Mouse (Mus musculus) CH12.LX (cell line): ENCODE measurements around the gene Trhr2. TPM values are rescaled to one million over a fixed set of nuclear protein-coding genes. Genes with fewer than 3 reads are reported as not detected.
A peak's percentile ranks its signal among the peaks of the same experiment; 100 is the strongest.

ENCODE experiments used
- DNase-seq: peaks from one replicate; pipeline ENCODE4 v3.0.0-alpha.2; 2013; ENCODE audit errors: extremely low read depth
- H3K27ac ChIP-seq: 2 replicates; pipeline ENCODE4 v1.5.1; 2012; ENCODE audit warnings: low read depth, mild to moderate bottlenecking, control low read depth, moderate library complexity; ENCODE audit not compliant: insufficient read depth
- H3K27me3 ChIP-seq: replicated peaks from 2 replicates; pipeline ENCODE3; 2012; ENCODE audit warnings: inconsistent platforms
- H3K36me3 ChIP-seq, 2 experiments: replicated peaks in 1 of 2; 2 replicates each; pipeline versions ENCODE3 to v1.6.1; 2012; ENCODE audit warnings: inconsistent platforms in 1 of 2, low read length in 1 of 2, mild to moderate bottlenecking in 1 of 2, mixed read lengths in 1 of 2, moderate library complexity in 1 of 2; ENCODE audit not compliant: control insufficient read depth in 1 of 2, insufficient read depth in 1 of 2
- H3K4me1 ChIP-seq, 2 experiments: 2 replicates each; pipeline ENCODE4 v1.6.1; 2012; ENCODE audit warnings: inconsistent platforms in 1 of 2, moderate library complexity in 1 of 2; ENCODE audit not compliant: insufficient read depth in 2 of 2, control insufficient read depth in 1 of 2
- H3K4me2 ChIP-seq: 2 replicates; pipeline ENCODE4 v1.6.1; 2012; ENCODE audit warnings: low read depth, mild to moderate bottlenecking, control low read depth; ENCODE audit not compliant: poor library complexity, insufficient read depth, severe bottlenecking
- H3K4me3 ChIP-seq, 3 experiments: fragments of 150-350 bp in 1 of 3; sonication (generic) in 1 of 3; replicated peaks in 1 of 3; 2 replicates each; pipeline versions ENCODE3 to v1.5.1; 2011 to 2012; ENCODE audit warnings: low read depth in 2 of 3, low read length in 2 of 3, mild to moderate bottlenecking in 2 of 3, moderate library complexity in 2 of 3, control low read depth in 1 of 3, improper control_type of control experiment in 1 of 3, inconsistent platforms in 1 of 3, mixed read lengths in 1 of 3; ENCODE audit not compliant: poor library complexity in 1 of 3
- H3K79me2 ChIP-seq: replicated peaks from 2 replicates; pipeline ENCODE4 v1.6.1; 2012; ENCODE audit warnings: mild to moderate bottlenecking, moderate library complexity; ENCODE audit not compliant: control insufficient read depth, poor library complexity, insufficient read depth, severe bottlenecking; ENCODE audit errors: extremely low read depth
- H3K9ac ChIP-seq: 2 replicates; pipeline ENCODE4 v1.6.1; 2012; ENCODE audit warnings: low read depth, mild to moderate bottlenecking, control low read depth, moderate library complexity; ENCODE audit not compliant: insufficient read depth
- H3K9me3 ChIP-seq: replicated peaks from 2 replicates; pipeline ENCODE3; 2012; ENCODE audit warnings: low read length, inconsistent platforms, mixed read lengths
- CTCF ChIP-seq, 2 experiments: IDR thresholded peaks in 1 of 2; conservative IDR thresholded peaks in 1 of 2; 2 replicates each; pipeline ENCODE4 v1.5.1; 2011 to 2012; ENCODE audit warnings: low read depth in 2 of 2, low read length in 2 of 2, improper control_type of control experiment in 1 of 2, inconsistent platforms in 1 of 2, mild to moderate bottlenecking in 1 of 2, moderate library complexity in 1 of 2
- E2F4 ChIP-seq: IDR thresholded peaks from 2 replicates; pipeline ENCODE4 v1.6.1; 2011; ENCODE audit warnings: low read depth, low read length, improper control_type of control experiment; ENCODE audit not compliant: insufficient replicate concordance
- ELF1 ChIP-seq: IDR thresholded peaks from 2 replicates; pipeline ENCODE4 v1.6.1; 2014; ENCODE audit warnings: low read depth, mild to moderate bottlenecking, inconsistent platforms, low read length, improper control_type of control experiment
- EP300 ChIP-seq: IDR thresholded peaks from 2 replicates; pipeline ENCODE4 v1.6.1; 2011; ENCODE audit warnings: low read length, improper control_type of control experiment
- HCFC1 ChIP-seq: IDR thresholded peaks from 2 replicates; pipeline ENCODE4 v1.6.1; 2012; ENCODE audit warnings: low read depth, mild to moderate bottlenecking, inconsistent platforms, low read length, improper control_type of control experiment
- IRF4 ChIP-seq: IDR thresholded peaks from 2 replicates; pipeline ENCODE4 v1.6.1; 2014; ENCODE audit warnings: low read depth, mild to moderate bottlenecking, inconsistent platforms, low read length, improper control_type of control experiment
- JUND ChIP-seq: conservative IDR thresholded peaks from 2 replicates; pipeline ENCODE4 v1.6.1; 2011; ENCODE audit warnings: low read depth, low read length, improper control_type of control experiment
- KAT2A ChIP-seq: IDR thresholded peaks from 2 replicates; pipeline ENCODE4 v1.6.1; 2012; ENCODE audit warnings: low read length, improper control_type of control experiment, inconsistent platforms; ENCODE audit not compliant: insufficient replicate concordance
- MAFK ChIP-seq: IDR thresholded peaks from 2 replicates; pipeline ENCODE4 v1.6.1; 2011; ENCODE audit warnings: low read length, improper control_type of control experiment; ENCODE audit not compliant: insufficient replicate concordance
- MAX ChIP-seq: IDR thresholded peaks from 2 replicates; pipeline ENCODE4 v1.6.1; 2011; ENCODE audit warnings: low read length, improper control_type of control experiment
- MAZ ChIP-seq: IDR thresholded peaks from 2 replicates; pipeline ENCODE4 v1.6.1; 2012; ENCODE audit warnings: low read depth, mild to moderate bottlenecking, inconsistent platforms, low read length, improper control_type of control experiment, moderate library complexity
- MEF2A ChIP-seq: IDR thresholded peaks from 2 replicates; pipeline ENCODE4 v1.6.1; 2014; ENCODE audit warnings: low read depth, mild to moderate bottlenecking, inconsistent platforms, low read length, improper control_type of control experiment, borderline replicate concordance
- MXI1 ChIP-seq: IDR thresholded peaks from 2 replicates; pipeline ENCODE4 v1.6.1; 2011; ENCODE audit warnings: mild to moderate bottlenecking, low read depth, low read length, improper control_type of control experiment
- POLR2A ChIP-seq: IDR thresholded peaks from 2 replicates; pipeline ENCODE4 v1.6.1; 2011; ENCODE audit warnings: low read depth, mild to moderate bottlenecking, improper control_type of control experiment, low read length
- RAD21 ChIP-seq: IDR thresholded peaks from 2 replicates; pipeline ENCODE4 v1.6.1; 2011; ENCODE audit warnings: low read depth, mild to moderate bottlenecking, low read length, improper control_type of control experiment, moderate library complexity
- RCOR1 ChIP-seq: conservative IDR thresholded peaks from 2 replicates; pipeline ENCODE4 v1.6.1; 2012; ENCODE audit warnings: low read depth, mild to moderate bottlenecking, inconsistent platforms, low read length, improper control_type of control experiment
- SMC3 ChIP-seq: IDR thresholded peaks from 2 replicates; pipeline ENCODE4 v1.6.1; 2011; ENCODE audit warnings: low read depth, low read length, improper control_type of control experiment
- UBTF ChIP-seq: IDR thresholded peaks from 2 replicates; pipeline ENCODE4 v1.6.1; 2012; ENCODE audit warnings: low read depth, mild to moderate bottlenecking, inconsistent platforms, low read length, improper control_type of control experiment, moderate library complexity
- USF1 ChIP-seq: IDR thresholded peaks from 2 replicates; pipeline ENCODE4 v1.6.1; 2014; ENCODE audit warnings: low read depth, mild to moderate bottlenecking, inconsistent platforms, low read length, improper control_type of control experiment
- ZC3H11A ChIP-seq: IDR thresholded peaks from 2 replicates; pipeline ENCODE4 v1.6.1; 2012; ENCODE audit warnings: low read depth, mild to moderate bottlenecking, inconsistent platforms, low read length, improper control_type of control experiment
- ZKSCAN1 ChIP-seq: IDR thresholded peaks from 2 replicates; pipeline ENCODE4 v1.6.1; 2012; ENCODE audit warnings: low read depth, inconsistent platforms, low read length, improper control_type of control experiment, borderline replicate concordance
- dilution Hi-C: fragments of 300-500 bp; cut with MboI; formaldehyde crosslinking; loops from 2 replicates; pipeline ENCODE4 v1.14.3; 2020; ENCODE audit warnings: low sequenced_read_pairs; ENCODE audit not compliant: extremely low pct_unique_long_range_greater_than_20kb, extremely low pct_ligation_motif_present
- in situ Hi-C: fragments of 300-500 bp; cut with MboI; formaldehyde crosslinking; loops from 3 replicates; pipeline ENCODE4 v1.14.3; 2019; ENCODE audit warnings: low sequenced_read_pairs, low pct_ligation_motif_present, low pct_unique_long_range_greater_than_20kb, mixed read lengths
- polyA plus RNA-seq: library from polyadenylated mRNA; unstranded; fragments of >175 nt; gene quantifications from 2 replicates; pipeline ENCODE4 v1.2.1, GENCODE M21; 2012; ENCODE audit warnings: low read depth; ENCODE audit not compliant: insufficient read length
- total RNA-seq, 2 experiments: library from RNA; depleted of rRNA; stranded (reverse); fragments of 300-350 nt in 1 of 2; fragments of >200 nt in 1 of 2; gene quantifications; 2 replicates each; pipeline ENCODE4 v1.2.3; 2012 to 2014

Trhr2 gene
- total and polyA plus RNA-seq, 3 experiments: 0.25 to 0.51 TPM; not detected in 1

GRCm38 (mm10) chr8:122332753-122333506 is 27.6 kb downstream of the Trhr2 start (continued):
- TF ChIP-seq MAX (peak; percentile 77), KAT2A (no peak), JUND (no peak)

DNA sequence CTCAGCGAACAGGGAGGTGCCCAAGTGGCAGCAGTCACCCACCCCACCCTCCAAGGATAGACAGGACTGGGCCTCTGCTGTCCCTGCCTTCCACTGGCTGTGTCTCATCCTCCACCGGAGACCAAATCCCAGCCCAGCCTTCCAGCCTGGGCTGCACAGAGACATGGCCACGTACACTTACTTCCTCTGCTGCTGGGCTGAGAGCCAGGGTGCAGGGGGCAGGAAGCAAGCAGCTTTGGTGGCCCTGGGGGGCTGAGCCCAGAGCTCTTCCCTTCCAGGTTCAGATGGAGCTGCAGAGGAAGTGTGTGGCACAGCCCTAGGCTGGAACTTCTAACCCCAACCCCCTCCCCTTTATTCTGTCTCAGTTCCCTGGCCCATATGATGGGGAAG is 29.4 kb downstream of the Trhr2 start:
- Histone ChIP-seq H3K4me2 (no peak overlapping the region), H3K79me2 (no peaks in the 10 kb centered on the region), H3K9ac (no peak overlapping the region), H3K27ac (no peak overlapping the region), H3K36me3 (peaks cover 56 to 95% of the 10 kb centered on the region in 2 experiments), H3K4me3 (no peak overlapping the region), H3K27me3 (no peaks in the 10 kb centered on the region), H3K4me1 (peaks cover 2 to 12% of the 10 kb centered on the region in 2 experiments; a peak in 2 of 4 replicates), H3K9me3 (peaks cover 18% of the 10 kb centered on the region)
- in situ Hi-C loops (no loop called here), dilution Hi-C loops (no loop called here)
- TF ChIP-seq UBTF (no peak), MEF2A (no peak), IRF4 (no peak), EP300 (no peak), E2F4 (no peak), ZC3H11A (no peak), MAX (no peak), ELF1 (no peak), SMC3 (no peak), MXI1 (no peak)
- DNase-seq: no peak

DNA sequence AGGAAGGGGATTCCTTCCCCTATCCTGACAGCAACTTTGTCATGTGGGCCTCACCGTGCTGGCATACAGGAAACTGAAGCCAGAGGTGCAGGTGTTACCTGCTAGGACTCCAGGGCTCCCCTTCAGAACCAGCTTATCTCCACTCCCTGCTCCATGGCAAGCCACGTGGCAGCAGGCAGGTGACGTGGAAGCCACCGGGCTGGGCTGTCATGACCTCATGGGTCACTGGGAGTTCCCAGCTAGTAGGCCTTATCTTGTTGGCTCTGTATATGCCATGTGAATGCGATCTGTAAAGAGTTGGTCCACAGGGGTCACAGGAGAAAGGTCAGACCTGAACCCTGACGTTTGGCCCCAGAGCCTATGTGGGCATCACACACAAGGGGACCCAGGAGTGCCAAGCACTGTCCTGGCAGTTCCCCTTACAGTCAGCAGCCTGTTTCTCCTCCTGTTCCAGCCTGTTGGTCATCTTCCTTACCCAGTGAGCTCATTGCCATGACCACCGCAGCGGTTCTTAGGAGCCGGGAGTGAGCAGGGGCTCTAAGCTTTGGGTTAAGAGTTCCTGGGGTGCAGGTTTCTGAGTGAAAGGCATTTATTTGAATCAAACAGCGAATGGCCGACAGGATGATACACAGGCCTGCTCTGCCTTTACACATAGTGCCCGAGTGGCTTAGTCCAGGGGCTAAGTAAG is 30.0 kb downstream of the Trhr2 start:
- H3K4me1 ChIP-seq: peaks cover 2 to 12% of the 10 kb centered on the region in 2 experiments; a peak in 2 of 4 replicates
- TF ChIP-seq POLR2A (no peak), RAD21 (no peak), ZC3H11A (no peak), ZKSCAN1 (no peak), MAFK (no peak), MXI1 (no peak), IRF4 (no peak), MAZ (no peak), JUND (no peak), HCFC1 (no peak), RCOR1 (no peak), USF1 (no peak), CTCF (conservative IDR thresholded peaks at IDR 0.05 in 1 of 2, IDR thresholded peaks at IDR 0.05 in 1 of 2; ENCODE audit: low read depth in 2 of 2, low read length in 2 of 2) (no peak)
- H3K27me3 ChIP-seq: no peaks in the 10 kb centered on the region
- H3K9me3 ChIP-seq: peaks cover 13% of the 10 kb centered on the region
- DNase-seq: no peak
- no peak overlapping the region for H3K27ac ChIP-seq
- dilution Hi-C loops (no loop called here), in situ Hi-C loops (no loop called here)
- no peaks in the 10 kb centered on the region for H3K79me2 ChIP-seq
- no peak overlapping the region for H3K4me3 ChIP-seq
- peaks cover 51 to 95% of the 10 kb centered on the region in 2 experiments for H3K36me3 ChIP-seq
- no peak overlapping the region for H3K9ac ChIP-seq
- no peak overlapping the region for H3K4me2 ChIP-seq
